Mouse (Mus musculus) left cerebral cortex, postnatal 36 days (tissue): ENCODE measurements around the gene Prkcb. TPM values are rescaled to one million over a fixed set of nuclear protein-coding genes. Genes with fewer than 3 reads are reported as not detected.

Source experiments
- DNase-seq, 2 experiments: peaks; one replicate each; pipeline ENCODE4 v3.0.0; 2021 to 2022; ENCODE audit warnings: low spot score in 2 of 2, mixed read lengths in 1 of 2
- intact Hi-C: fragments of 180-260 bp; cut with DNase I; formaldehyde crosslinking; loops from one replicate; pipeline ENCODE4 v1.15.1; 2025
- total RNA-seq, 2 experiments: library from RNA; stranded (reverse); gene quantifications; 2 replicates each; pipeline ENCODE4 v1.2.3; 2021

Gene Prkcb
- total RNA-seq, 2 experiments from 2014 or later, result 978 to 1,072 TPM

DNA sequence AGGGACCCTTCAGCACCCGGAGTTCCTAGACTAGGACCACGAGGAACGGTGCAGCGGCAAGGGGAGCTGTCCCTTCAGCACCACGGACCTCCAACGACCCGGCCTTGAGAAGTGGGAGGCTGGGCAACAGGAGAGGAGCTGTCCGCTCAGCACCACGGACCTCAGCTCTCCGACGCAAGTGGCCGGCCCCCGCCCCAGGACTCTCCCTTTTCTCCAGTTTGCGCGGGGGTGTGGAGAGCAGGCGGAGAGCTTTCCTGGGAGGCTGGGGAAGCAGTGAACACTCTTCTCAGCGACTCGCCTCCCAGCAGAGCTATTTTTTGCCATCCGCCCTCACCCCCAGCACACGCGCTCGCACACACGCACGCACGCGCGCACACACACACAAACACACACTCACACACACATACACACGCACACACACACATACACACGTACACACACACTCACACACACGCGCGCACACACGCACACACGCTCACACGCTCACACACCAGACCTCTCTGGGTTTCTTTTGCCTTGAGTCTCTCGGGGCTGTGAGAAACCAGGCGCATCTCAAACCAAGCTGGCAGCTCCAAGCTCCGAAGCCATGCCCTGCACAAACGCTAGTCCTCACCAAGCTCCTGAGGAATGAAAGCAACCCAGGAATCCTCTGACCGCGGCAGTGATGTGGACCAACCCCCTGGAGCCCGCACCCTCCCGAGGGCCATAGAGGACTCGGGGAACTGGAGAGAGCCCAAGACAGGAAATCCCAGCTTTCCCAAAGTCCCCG, 382.5 kb downstream of the Prkcb start:
- intact Hi-C loops, result loop anchor here (1.0 to 5.0 kb wide), 5 partner anchors 57 to 236 kb away; no protein-coding TSS in a partner anchor
- peak; percentile 83 to 87 for DNase-seq

DNA sequence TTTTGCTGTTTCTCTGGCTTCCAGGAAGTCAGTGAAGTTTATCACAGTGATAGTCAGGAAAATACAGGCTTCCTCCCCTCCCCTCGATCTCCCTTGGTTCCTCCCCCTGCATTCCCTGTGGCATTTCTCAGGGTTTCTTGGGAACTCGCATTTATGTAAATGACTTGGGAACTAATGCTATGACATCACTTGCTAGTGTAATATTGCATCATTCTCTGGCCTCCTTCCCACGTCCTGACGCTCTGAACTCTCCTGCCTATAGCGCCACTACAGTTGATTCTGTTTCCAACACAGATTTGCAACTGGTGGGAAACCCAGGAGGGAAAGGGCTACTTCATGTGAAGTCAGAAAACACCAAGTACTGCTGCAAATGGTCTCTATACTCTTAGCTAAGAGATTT, 384.4 kb downstream of the Prkcb start:
- intact Hi-C loops, result loop anchor here (5.0 kb wide), 3 partner anchors 91 to 234 kb away; no protein-coding TSS in a partner anchor

DNA sequence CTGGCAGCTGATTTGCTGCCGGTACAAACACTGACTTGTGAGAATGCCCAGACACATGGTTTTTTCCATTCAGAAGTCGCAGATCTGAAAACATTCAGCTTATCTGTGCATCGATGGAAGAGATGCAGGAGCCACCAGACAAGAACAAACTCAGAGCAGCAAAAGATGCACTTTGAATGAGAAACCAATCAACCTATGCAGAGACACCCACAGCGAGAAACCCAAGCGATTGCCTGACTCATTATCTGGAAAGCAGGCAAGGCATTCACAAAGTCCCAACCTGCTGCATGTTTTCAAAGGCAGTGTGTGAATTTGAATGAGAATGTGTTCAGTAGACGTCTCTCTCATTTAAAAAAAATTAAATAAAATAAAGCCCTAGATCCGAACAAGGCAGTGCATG, 386.7 kb downstream of the Prkcb start:
- intact Hi-C loops, result loop anchor here (5.0 kb wide), 1 partner anchor 247 kb away; no protein-coding TSS in a partner anchor
- DNase-seq, result peak in 1 of 2 experiments; percentile 23

More for the DNA sequence above, 384.4 kb downstream of the Prkcb start:
- DNase-seq, result peak; percentile 38 to 60

Other genes starting within 250 kb of the Prkcb start
- gene Ubfd1, start 221.6 kb upstream of the Prkcb start, total RNA-seq, result 10 to 100 TPM; 56.2 to 58.2 TPM
- 1 to 10 TPM; 8.3 to 8.6 TPM for gene Ears2, start 221.5 kb upstream of the Prkcb start, total RNA-seq
- gene Ndufab1, start 186.9 kb upstream of the Prkcb start, total RNA-seq, result 100 to 1,000 TPM; 267 to 269 TPM
- gene Palb2, start 155.8 kb upstream of the Prkcb start, total RNA-seq, result 1 to 10 TPM; 1.1 to 1.9 TPM
- gene Dctn5, start 155.7 kb upstream of the Prkcb start, total RNA-seq, result 100 to 1,000 TPM in 1 of 2 experiments, 10 to 100 TPM in 1; 99.2 to 101 TPM
- gene Plk1, start 129.3 kb upstream of the Prkcb start, total RNA-seq, result 1 to 10 TPM; 1.4 to 2.5 TPM
- gene Ern2, start 102.5 kb upstream of the Prkcb start, total RNA-seq, result under 1 TPM; 0.25 TPM
- 1 to 10 TPM; 2.3 to 4.7 TPM for gene Chp2, start 69.3 kb upstream of the Prkcb start, total RNA-seq